Mouse (Mus musculus) neural tube, embryonic 13.5 days (tissue): ENCODE measurements around the gene Gm20825. TPM values are rescaled to one million over a fixed set of nuclear protein-coding genes. Genes with fewer than 3 reads are reported as not detected.
"Not testable (repeated sequence)": the region's sequence is repeated elsewhere in the genome, so short reads cannot be mapped to it uniquely, and the experiment has no call there.

Source experiments
- ATAC-seq: fragments of 200-750 bp; cut with Nextera tagmentation; 2 replicates; pipeline ENCODE4 v1.8.0; 2017; ENCODE audit warnings: low read depth, mild to moderate bottlenecking, moderate TSS enrichment, moderate library complexity
- H3K27ac ChIP-seq: fragments of 300-500 bp; sonication (generic); replicated peaks from 2 replicates; pipeline ENCODE4 v1.5.1; 2015; ENCODE audit warnings: moderate library complexity, mild to moderate bottlenecking, inconsistent platforms
- H3K27me3 ChIP-seq: fragments of 300-500 bp; sonication (generic); 2 replicates; pipeline ENCODE4 v1.6.1; 2015; ENCODE audit warnings: mild to moderate bottlenecking, inconsistent platforms
- H3K36me3 ChIP-seq: fragments of 300-500 bp; sonication (generic); 2 replicates; pipeline ENCODE4 v1.6.1; 2015; ENCODE audit warnings: mild to moderate bottlenecking, inconsistent platforms
- H3K4me1 ChIP-seq: fragments of 300-500 bp; sonication (generic); replicated peaks from 2 replicates; pipeline ENCODE4 v1.6.1; 2015; ENCODE audit warnings: inconsistent platforms
- H3K4me2 ChIP-seq: fragments of 300-500 bp; sonication (generic); 2 replicates; pipeline ENCODE4 v1.6.1; 2015; ENCODE audit warnings: inconsistent platforms, mild to moderate bottlenecking, moderate library complexity
- H3K4me3 ChIP-seq: fragments of 300-500 bp; sonication (generic); 2 replicates; pipeline ENCODE4 v1.5.1; 2015; ENCODE audit warnings: mild to moderate bottlenecking, inconsistent platforms
- H3K9ac ChIP-seq: fragments of 300-500 bp; sonication (generic); 2 replicates; pipeline ENCODE4 v1.6.1; 2015; ENCODE audit warnings: moderate library complexity, mild to moderate bottlenecking, inconsistent platforms
- H3K9me3 ChIP-seq: fragments of 300-500 bp; sonication (generic); 2 replicates; pipeline ENCODE4 v1.6.1; 2016; ENCODE audit warnings: inconsistent platforms
- WGBS: fragments of 180-500 bp; shearing (Covaris S2); methylation state at CpG from one replicate; pipeline ENCODE4 v1.1.7; 2015; 5-methylcytosine and 5-hydroxymethylcytosine counted together
- polyA plus RNA-seq: library from polyadenylated mRNA; unstranded; fragments of >200 nt; fragmentation: Nextera tagmentation; extraction: Ambion mirVana; gene quantifications from 2 replicates; pipeline ENCODE4 v1.2.1, GENCODE M21; 2015

Gm20825 gene
- not detected in 2 replicates for polyA plus RNA-seq

DNA sequence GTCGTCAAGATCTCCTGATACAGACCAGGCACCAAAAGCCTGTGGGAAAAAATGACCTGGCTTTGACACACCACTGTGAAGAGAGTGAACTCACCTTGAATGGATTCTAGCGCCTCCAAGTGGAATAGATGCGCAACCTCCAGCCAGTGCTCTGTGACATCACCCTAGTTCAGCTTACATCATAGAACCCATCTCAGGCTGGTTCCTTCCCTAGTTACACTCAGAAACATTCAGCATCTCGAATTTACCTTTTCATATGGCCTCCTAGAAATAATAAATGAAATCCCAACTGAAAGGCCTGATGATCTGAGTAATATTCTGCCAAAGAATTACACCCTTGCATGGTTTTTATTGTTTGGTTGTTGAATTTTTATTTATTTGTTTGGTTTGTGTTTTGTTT is at the start of gene Gm20825:
Gene Gm20825, minus strand, starts transcription at position 101 of the 400 bp plus-strand sequence.
- not testable (repeated sequence) for H3K27ac ChIP-seq, H3K36me3 ChIP-seq, H3K9ac ChIP-seq, H3K4me3 ChIP-seq, H3K9me3 ChIP-seq, H3K4me2 ChIP-seq, ATAC-seq, H3K27me3 ChIP-seq, H3K4me1 ChIP-seq
- WGBS, result 40% methylated on average over 3 of the region's 4 CpGs

Other genes with a start within 250 kb of the Gm20825 start
- not detected in 2 replicates for gene Gm29049, start 74.3 kb downstream of the Gm20825 start, polyA plus RNA-seq
- gene Gm20824, start 186.4 kb upstream of the Gm20825 start, polyA plus RNA-seq, result not detected in 2 replicates